Mouse (Mus musculus): ENCODE results near the gene Ints3.

Gene Ints3

GRCm38 (mm10) chr3:90433381-90434020 is at the start of gene Ints3:
Ints3 (minus strand) TSS chr3:90433622.
- Histone ChIP-seq H3K36me3 (ENCODE audit: insufficient read depth, low read length) (peaks cover 32% of the 10 kb centered on the region), H3K4me1 (replicated peaks; ENCODE audit: low read depth, low read length) (peaks cover 81% of the 10 kb centered on the region), H3K4me3 (replicated peaks; ENCODE audit: low read length) (peak within 1 kb of the TSS; percentile 97), H3K27me3 (ENCODE audit: insufficient read depth, low read length) (no peaks in the 10 kb centered on the region), H3K9me3 (ENCODE audit: low read length) (no peaks in the 10 kb centered on the region)
- TF ChIP-seq POU5F1 (IDR thresholded peaks at IDR 0.05; ENCODE audit: borderline replicate concordance, low read length) (no peak), NANOG (IDR thresholded peaks at IDR 0.05; ENCODE audit: borderline replicate concordance, low read length) (no peak), CTCF (conservative IDR thresholded peaks at IDR 0.05; ENCODE audit: low read length) (no peak)

GRCm38 (mm10) chr3:90475831-90476611 is 42.6 kb upstream of the Ints3 start, which contains the start of gene Ilf2:
Ilf2 (plus strand) TSS chr3:90476126.
- no peaks in the 10 kb centered on the region for H3K27me3 ChIP-seq (ENCODE audit: insufficient read depth, low read length)
- peak within 1 kb of the TSS; percentile 95 for H3K4me3 ChIP-seq (replicated peaks; ENCODE audit: low read length)
- H3K9me3 ChIP-seq (ENCODE audit: low read length) = no peaks in the 10 kb centered on the region
- peaks cover 29% of the 10 kb centered on the region for H3K4me1 ChIP-seq (replicated peaks; ENCODE audit: low read depth, low read length)
- TF ChIP-seq POU5F1 (IDR thresholded peaks at IDR 0.05; ENCODE audit: borderline replicate concordance, low read length) = no peak
- TF ChIP-seq CTCF (conservative IDR thresholded peaks at IDR 0.05; ENCODE audit: low read length) = no peak
- TF ChIP-seq NANOG (IDR thresholded peaks at IDR 0.05; ENCODE audit: borderline replicate concordance, low read length) = no peak
- peaks cover 40% of the 10 kb centered on the region for H3K36me3 ChIP-seq (ENCODE audit: insufficient read depth, low read length)

GRCm38 (mm10) chr3:90475151-90475830 is 41.9 kb upstream of the Ints3 start:
- Histone ChIP-seq H3K9me3 (ENCODE audit: low read length) (no peaks in the 10 kb centered on the region), H3K4me3 (replicated peaks; ENCODE audit: low read length) (peak overlapping the region; percentile 66), H3K27me3 (ENCODE audit: insufficient read depth, low read length) (no peaks in the 10 kb centered on the region), H3K36me3 (ENCODE audit: insufficient read depth, low read length) (peaks cover 33% of the 10 kb centered on the region), H3K4me1 (replicated peaks; ENCODE audit: low read depth, low read length) (peaks cover 29% of the 10 kb centered on the region)
- TF ChIP-seq NANOG (IDR thresholded peaks at IDR 0.05; ENCODE audit: borderline replicate concordance, low read length) (no peak), POU5F1 (IDR thresholded peaks at IDR 0.05; ENCODE audit: borderline replicate concordance, low read length) (no peak), CTCF (conservative IDR thresholded peaks at IDR 0.05; ENCODE audit: low read length) (no peak)

- no peak overlapping the region for H3K4me3 ChIP-seq (replicated peaks; ENCODE audit: low read length)
- H3K4me1 ChIP-seq (replicated peaks; ENCODE audit: low read depth, low read length) = peaks cover 17% of the 10 kb centered on the region
- TF ChIP-seq POU5F1 (IDR thresholded peaks at IDR 0.05; ENCODE audit: borderline replicate concordance, low read length) (no peak), CTCF (conservative IDR thresholded peaks at IDR 0.05; ENCODE audit: low read length) (peak; percentile 84)
- peaks cover 4% of the 10 kb centered on the region for H3K27me3 ChIP-seq (ENCODE audit: insufficient read depth, low read length)
- no peaks in the 10 kb centered on the region for H3K9me3 ChIP-seq (ENCODE audit: low read length)
- H3K36me3 ChIP-seq (ENCODE audit: insufficient read depth, low read length) = peaks cover 2% of the 10 kb centered on the region
Observed at GRCm38 (mm10) chr3:90472213-90472612, 38.8 kb upstream of the Ints3 start.

- no peaks in the 10 kb centered on the region for H3K9me3 ChIP-seq (ENCODE audit: low read length)
- TF ChIP-seq CTCF (conservative IDR thresholded peaks at IDR 0.05; ENCODE audit: low read length) (0 out of 2 replicates have a peak, but pooled peaks have one; percentile 15), POU5F1 (IDR thresholded peaks at IDR 0.05; ENCODE audit: borderline replicate concordance, low read length) (no peak)
- peaks cover 22% of the 10 kb centered on the region for H3K4me1 ChIP-seq (replicated peaks; ENCODE audit: low read depth, low read length)
- peaks cover 43% of the 10 kb centered on the region for H3K27me3 ChIP-seq (ENCODE audit: insufficient read depth, low read length)
- no peaks in the 10 kb centered on the region for H3K36me3 ChIP-seq (ENCODE audit: insufficient read depth, low read length)
- no peak overlapping the region for H3K4me3 ChIP-seq (replicated peaks; ENCODE audit: low read length)
Observed at GRCm38 (mm10) chr3:90467618-90468300, 34.3 kb upstream of the Ints3 start.

- Histone ChIP-seq H3K36me3 (ENCODE audit: insufficient read depth, low read length) (no peaks in the 10 kb centered on the region), H3K9me3 (ENCODE audit: low read length) (no peaks in the 10 kb centered on the region), H3K4me1 (replicated peaks; ENCODE audit: low read depth, low read length) (peaks cover 21% of the 10 kb centered on the region), H3K4me3 (replicated peaks; ENCODE audit: low read length) (peak overlapping the region; percentile 85), H3K27me3 (ENCODE audit: insufficient read depth, low read length) (peaks cover 57% of the 10 kb centered on the region)
- TF ChIP-seq POU5F1 (IDR thresholded peaks at IDR 0.05; ENCODE audit: borderline replicate concordance, low read length) (no peak), CTCF (conservative IDR thresholded peaks at IDR 0.05; ENCODE audit: low read length) (peak; percentile 60)
Observed at GRCm38 (mm10) chr3:90466311-90466766, 32.9 kb upstream of the Ints3 start.

- peaks cover 62% of the 10 kb centered on the region for H3K27me3 ChIP-seq (ENCODE audit: insufficient read depth, low read length)
- TF ChIP-seq CTCF (conservative IDR thresholded peaks at IDR 0.05; ENCODE audit: low read length) = no peak
Observed at GRCm38 (mm10) chr3:90465686-90466310, 32.4 kb upstream of the Ints3 start, which contains the start of gene Npr1. Npr1 (minus strand) TSS chr3:90465866.

More at GRCm38 (mm10) chr3:90465686-90466310, 32.4 kb upstream of the Ints3 start, which contains the start of gene Npr1:
- peak within 1 kb of the TSS; percentile 85 for H3K4me3 ChIP-seq (replicated peaks; ENCODE audit: low read length)
- H3K9me3 ChIP-seq (ENCODE audit: low read length) = no peaks in the 10 kb centered on the region
- H3K36me3 ChIP-seq (ENCODE audit: insufficient read depth, low read length) = no peaks in the 10 kb centered on the region
- peaks cover 21% of the 10 kb centered on the region for H3K4me1 ChIP-seq (replicated peaks; ENCODE audit: low read depth, low read length)

All from E14TG2a.4 (cell line).